Mouse (Mus musculus) cerebellum, postnatal 10 days (tissue): ENCODE data around the gene Chd3.

Source experiments
- DNase-seq, 2 experiments: peaks; one replicate each; pipeline ENCODE4 v3.0.0; 2021; ENCODE audit warnings: mixed read lengths in 2 of 2

The Chd3 gene

GRCm38 (mm10) chr11:69364376-69364775 is 4.8 kb downstream of the Chd3 start:
- DNase-seq = peak in 1 of 2 experiments; percentile 31

- DNase-seq = no peak
These were observed 6.7 kb downstream of the Chd3 start for GRCm38 (mm10) chr11:69362479-69362878.

GRCm38 (mm10) chr11:69362021-69362420 is 7.2 kb downstream of the Chd3 start:
- DNase-seq = peak; percentile 46 to 56

GRCm38 (mm10) chr11:69357690-69358089 is 11.5 kb downstream of the Chd3 start:
- DNase-seq = no peak

GRCm38 (mm10) chr11:69356544-69356943 is 12.7 kb downstream of the Chd3 start:
- DNase-seq = no peak

- no peak for DNase-seq
These were observed 22.8 kb downstream of the Chd3 start for GRCm38 (mm10) chr11:69346441-69346840.

- DNase-seq = peak; percentile 90 to 91
These were observed 28.8 kb downstream of the Chd3 start, which contains the start of gene Rnf227 for GRCm38 (mm10) chr11:69340161-69341131. Gene Rnf227, plus strand, starts transcription at chr11:69340461.

- no peak for DNase-seq
These were observed 34.4 kb downstream of the Chd3 start for GRCm38 (mm10) chr11:69334796-69335195.

- no peak for DNase-seq
These were observed 35.3 kb downstream of the Chd3 start for GRCm38 (mm10) chr11:69333922-69334321.

GRCm38 (mm10) chr11:69332713-69333253 is 36.4 kb downstream of the Chd3 start:
- no peak for DNase-seq

- DNase-seq = peak; percentile 89 to 90
These were observed 37.2 kb downstream of the Chd3 start for GRCm38 (mm10) chr11:69331929-69332405.

GRCm38 (mm10) chr11:69331152-69331551 is 38.1 kb downstream of the Chd3 start:
- DNase-seq = no peak

- no peak for DNase-seq
These were observed 40.7 kb downstream of the Chd3 start for GRCm38 (mm10) chr11:69328517-69328916.

- no peak for DNase-seq
These were observed 41.6 kb downstream of the Chd3 start for GRCm38 (mm10) chr11:69327648-69328047.

GRCm38 (mm10) chr11:69327157-69327442 is 42.1 kb downstream of the Chd3 start:
- peak; percentile 34 to 49 for DNase-seq

GRCm38 (mm10) chr11:69326408-69327156 is 42.6 kb downstream of the Chd3 start:
- peak; percentile 66 to 73 for DNase-seq

GRCm38 (mm10) chr11:69325628-69326407 is 43.4 kb downstream of the Chd3 start, which contains the start of gene Kcnab3:
Gene Kcnab3, plus strand, starts transcription at chr11:69326258.
- DNase-seq = peak; percentile 86 to 87

- no peak for DNase-seq
These were observed 44.5 kb downstream of the Chd3 start for GRCm38 (mm10) chr11:69324749-69325148.

- DNase-seq = peak; percentile 99 to 100
These were observed 45.5 kb downstream of the Chd3 start, which contains the start of the genes Cntrob and Trappc1 for GRCm38 (mm10) chr11:69323667-69324111. Gene Cntrob, minus strand, starts transcription at chr11:69323775. Gene Trappc1, plus strand, starts transcription at chr11:69323980.

GRCm38 (mm10) chr11:69322693-69323471 is 46.3 kb downstream of the Chd3 start:
- no peak for DNase-seq

GRCm38 (mm10) chr11:69322010-69322409 is 47.2 kb downstream of the Chd3 start:
- peak; percentile 86 to 88 for DNase-seq
